Mouse (Mus musculus) embryonic facial prominence, embryonic 11.5 days (tissue): ENCODE measurements around the gene Phex. TPM values are rescaled to one million over a fixed set of nuclear protein-coding genes. Genes with fewer than 3 reads are reported as not detected.

Experiments used
- ATAC-seq: fragments of 200-750 bp; cut with Nextera tagmentation; replicated peaks from 2 replicates; pipeline ENCODE4 v1.8.0; 2017; ENCODE audit warnings: low read depth; ENCODE audit not compliant: insufficient number of reproducible peaks, low FRiP score, low TSS enrichment
- DNase-seq: peaks from one replicate; pipeline ENCODE4 v3.0.0-alpha.2; 2015; ENCODE audit warnings: low spot score
- H3K27ac ChIP-seq: fragments of 300-500 bp; sonication (generic); replicated peaks from 2 replicates; pipeline ENCODE4 v1.5.1; 2014; ENCODE audit warnings: mild to moderate bottlenecking, low read depth, low read length, control low read depth
- H3K27me3 ChIP-seq: fragments of 300-500 bp; sonication (generic); 2 replicates; pipeline ENCODE4 v1.6.1; 2014; ENCODE audit warnings: mild to moderate bottlenecking, low read length, moderate library complexity, mixed read lengths; ENCODE audit not compliant: control insufficient read depth, insufficient read depth
- H3K36me3 ChIP-seq: fragments of 300-500 bp; sonication (generic); replicated peaks from 2 replicates; pipeline ENCODE4 v1.6.1; 2014; ENCODE audit warnings: low read depth, mild to moderate bottlenecking, low read length, moderate library complexity, mixed read lengths; ENCODE audit not compliant: control insufficient read depth, insufficient read depth
- H3K4me1 ChIP-seq: fragments of 300-500 bp; sonication (generic); 2 replicates; pipeline ENCODE4 v1.6.1; 2014; ENCODE audit warnings: low read length, mixed read lengths; ENCODE audit not compliant: control insufficient read depth, insufficient read depth
- H3K4me2 ChIP-seq: fragments of 300-500 bp; sonication (generic); 2 replicates; pipeline ENCODE4 v1.6.1; 2014; ENCODE audit warnings: low read depth, mild to moderate bottlenecking, control low read depth, low read length, moderate library complexity
- H3K4me3 ChIP-seq: fragments of 300-500 bp; sonication (generic); 2 replicates; pipeline ENCODE4 v1.5.1; 2014; ENCODE audit warnings: low read depth, low read length, control low read depth
- H3K9ac ChIP-seq: fragments of 300-500 bp; sonication (generic); replicated peaks from 2 replicates; pipeline ENCODE4 v1.6.1; 2014; ENCODE audit warnings: mild to moderate bottlenecking, control low read depth, low read length
- H3K9me3 ChIP-seq: fragments of 300-500 bp; sonication (generic); replicated peaks from 2 replicates; pipeline ENCODE4 v1.6.1; 2016; ENCODE audit warnings: mild to moderate bottlenecking, low read length, inconsistent platforms, mixed read lengths; ENCODE audit not compliant: control insufficient read depth
- WGBS: fragments of 180-500 bp; shearing (Covaris S2); extraction: QIAGEN DNeasy Blood & Tissue Kit; methylation state at CpG from one replicate; pipeline ENCODE4 v1.1.7; 2014; 5-methylcytosine and 5-hydroxymethylcytosine counted together
- polyA plus RNA-seq: library from polyadenylated mRNA; unstranded; fragments of >200 nt; fragmentation: Nextera tagmentation; extraction: Ambion mirVana; gene quantifications from 2 replicates; pipeline ENCODE4 v1.2.1, GENCODE M21; 2014

The Phex gene
- polyA plus RNA-seq, 1 experiment from 2014 or later, result 0.76 TPM

DNA sequence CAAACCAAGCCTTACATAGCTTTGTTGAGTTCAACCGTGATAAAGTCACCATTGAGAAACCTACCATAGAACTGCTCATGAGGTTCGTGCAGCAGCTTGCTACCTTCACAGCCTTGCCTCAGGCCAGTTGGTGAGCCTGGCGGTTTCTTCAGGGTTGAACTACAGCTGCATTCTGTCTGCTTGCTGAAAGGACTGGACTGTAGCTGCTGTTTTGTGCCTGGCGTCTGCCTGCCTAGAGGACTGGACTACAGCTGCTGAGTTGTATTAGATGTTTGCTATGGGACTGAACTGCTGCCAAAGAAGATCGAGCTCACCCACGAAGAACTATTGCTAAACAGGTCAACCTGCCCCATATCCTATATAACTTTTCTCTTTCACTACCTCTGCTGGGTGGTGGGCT, 68.9 kb downstream of the Phex start:
- Histone ChIP-seq H3K27me3 (no peaks in the 10 kb centered on the region), H3K36me3 (no peaks in the 10 kb centered on the region), H3K27ac (no peak overlapping the region), H3K4me2 (no peak overlapping the region), H3K4me3 (no peak overlapping the region), H3K9ac (no peak overlapping the region), H3K4me1 (no peaks in the 10 kb centered on the region), H3K9me3 (no peaks in the 10 kb centered on the region)
- DNase-seq, result no peak
- ATAC-seq, result no peak
- 88% methylated on average over 6 of the region's 6 CpGs for WGBS

DNA sequence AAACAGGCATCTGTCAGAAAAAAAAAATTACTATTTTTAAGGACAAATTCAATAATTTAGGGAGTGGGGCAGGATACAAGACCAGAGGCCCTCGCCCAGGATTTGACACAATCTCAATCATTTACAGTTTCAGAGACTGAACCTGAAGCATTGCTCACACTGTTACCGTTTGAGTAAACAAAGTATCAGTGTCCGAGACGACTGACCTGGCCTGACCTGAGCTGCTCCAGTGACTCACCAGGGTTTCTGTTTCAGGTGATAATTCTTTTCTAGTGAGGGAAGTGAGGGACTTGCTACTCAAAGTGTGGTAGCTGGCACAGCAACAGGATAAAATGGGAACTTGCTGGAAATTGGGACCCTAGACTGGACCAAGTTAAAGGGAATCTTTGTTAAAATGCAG, 80.4 kb downstream of the Phex start:
- H3K9ac ChIP-seq, result no peak overlapping the region
- no peaks in the 10 kb centered on the region for H3K36me3 ChIP-seq
- H3K27me3 ChIP-seq, result no peaks in the 10 kb centered on the region
- ATAC-seq, result no peak
- H3K4me2 ChIP-seq, result no peak overlapping the region
- no peak overlapping the region for H3K4me3 ChIP-seq
- WGBS, result 32% methylated on average over 4 of the region's 4 CpGs
- H3K4me1 ChIP-seq, result no peaks in the 10 kb centered on the region
- no peak overlapping the region for H3K27ac ChIP-seq
- DNase-seq, result no peak
- H3K9me3 ChIP-seq, result no peaks in the 10 kb centered on the region

DNA sequence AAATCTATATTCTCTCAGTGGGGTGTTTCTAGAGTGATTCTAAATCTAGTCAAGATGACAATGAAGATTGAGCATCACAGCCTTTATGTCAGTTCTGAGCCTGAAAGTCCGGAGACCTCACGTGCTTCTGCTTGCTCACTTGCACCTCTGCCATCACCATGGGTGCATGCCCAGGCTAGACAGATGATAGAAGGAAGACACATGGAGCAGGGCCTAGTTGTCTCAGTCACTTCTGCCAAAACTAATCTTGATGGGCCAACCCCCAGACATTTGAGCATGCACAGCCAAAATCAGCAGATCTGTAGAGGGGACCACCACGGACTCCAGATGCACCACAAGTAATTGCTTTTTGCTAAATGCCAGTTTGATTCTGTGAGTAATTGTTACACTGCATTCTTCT, 85.3 kb downstream of the Phex start:
- DNase-seq, result no peak
- no peak for ATAC-seq
- H3K27me3 ChIP-seq, result no peaks in the 10 kb centered on the region
- H3K4me3 ChIP-seq, result no peak overlapping the region
- H3K36me3 ChIP-seq, result no peaks in the 10 kb centered on the region
- 77% methylated on average over 3 of the region's 3 CpGs for WGBS
- H3K9ac ChIP-seq, result no peak overlapping the region
- H3K9me3 ChIP-seq, result no peaks in the 10 kb centered on the region
- no peak overlapping the region for H3K27ac ChIP-seq
- no peaks in the 10 kb centered on the region for H3K4me1 ChIP-seq
- H3K4me2 ChIP-seq, result no peak overlapping the region

DNA sequence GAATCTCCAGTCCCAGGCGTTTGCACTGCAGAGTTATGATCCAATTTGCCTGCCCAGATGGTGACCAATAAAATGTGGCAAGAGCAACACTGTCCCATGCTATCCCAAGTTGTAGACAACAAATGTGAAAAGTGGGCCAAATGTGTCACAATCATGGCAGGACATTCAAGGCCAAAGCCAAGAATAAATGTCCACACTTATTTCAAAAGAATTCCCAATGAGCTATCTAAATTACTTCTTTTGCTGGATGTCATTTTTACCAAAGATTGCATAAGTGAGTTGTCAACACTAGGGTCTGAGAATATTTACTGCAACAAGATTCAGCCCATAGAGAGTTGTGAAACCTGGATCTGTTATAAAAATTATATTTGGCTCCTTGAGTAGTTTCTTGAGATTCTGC, 86.7 kb downstream of the Phex start:
- no peak for DNase-seq
- Histone ChIP-seq H3K4me1 (no peaks in the 10 kb centered on the region), H3K4me3 (no peak overlapping the region), H3K4me2 (no peak overlapping the region), H3K27ac (no peak overlapping the region), H3K36me3 (no peaks in the 10 kb centered on the region), H3K9ac (no peak overlapping the region), H3K9me3 (no peaks in the 10 kb centered on the region), H3K27me3 (no peaks in the 10 kb centered on the region)
- whole genome bisulfite sequencing, result 50% methylated on average over 1 of the region's 1 CpGs
- no peak for ATAC-seq

DNA sequence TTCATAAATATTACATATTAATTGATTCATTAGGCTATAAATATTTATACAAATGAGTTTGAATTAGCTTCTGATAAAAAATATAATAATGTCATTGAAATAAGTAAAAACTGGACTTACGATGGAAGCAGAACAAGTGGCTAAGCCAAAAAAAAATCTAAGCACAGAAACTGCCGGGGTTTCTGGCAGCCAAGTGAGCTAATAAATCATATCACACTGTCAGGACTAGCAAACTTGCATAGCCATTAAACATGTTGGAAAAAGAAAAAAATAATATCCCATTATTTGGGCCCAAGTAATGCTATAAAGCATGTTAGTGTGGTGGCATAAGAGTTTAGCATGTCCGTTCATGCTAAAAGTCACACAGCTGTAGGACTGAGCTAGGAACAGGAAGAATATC, 87.4 kb downstream of the Phex start:
- WGBS, result 97% methylated on average over 3 of the region's 3 CpGs
- Histone ChIP-seq H3K27me3 (no peaks in the 10 kb centered on the region), H3K4me2 (no peak overlapping the region), H3K36me3 (no peaks in the 10 kb centered on the region), H3K9ac (no peak overlapping the region), H3K27ac (no peak overlapping the region), H3K4me1 (no peaks in the 10 kb centered on the region), H3K9me3 (no peaks in the 10 kb centered on the region), H3K4me3 (no peak overlapping the region)
- ATAC-seq (no peak), DNase-seq (no peak)

DNA sequence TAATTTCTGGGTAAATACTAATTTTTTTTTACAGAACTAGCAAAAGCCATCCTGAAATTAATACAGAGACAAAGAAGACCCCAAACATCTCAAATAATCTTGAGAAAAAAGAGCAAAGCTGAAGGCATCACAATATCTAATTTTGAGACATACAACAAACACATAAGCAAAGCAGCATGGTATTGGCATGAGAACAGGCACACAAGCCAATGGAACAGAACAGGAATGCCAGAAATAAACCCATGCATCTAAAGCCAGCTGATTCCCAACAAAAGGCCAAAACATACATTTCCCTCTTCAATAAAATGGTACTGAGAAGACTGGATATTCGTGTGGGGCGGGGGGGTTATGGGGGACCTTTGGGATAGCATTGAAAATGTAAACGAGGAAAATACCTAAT, 90.7 kb downstream of the Phex start:
- Histone ChIP-seq H3K36me3 (no peaks in the 10 kb centered on the region), H3K9ac (no peak overlapping the region), H3K4me3 (no peak overlapping the region), H3K4me2 (no peak overlapping the region), H3K9me3 (no peaks in the 10 kb centered on the region), H3K27me3 (no peaks in the 10 kb centered on the region), H3K4me1 (no peaks in the 10 kb centered on the region), H3K27ac (no peak overlapping the region)
- no peak for ATAC-seq
- 87% methylated on average over 3 of the region's 3 CpGs for WGBS
- DNase-seq, result no peak

DNA sequence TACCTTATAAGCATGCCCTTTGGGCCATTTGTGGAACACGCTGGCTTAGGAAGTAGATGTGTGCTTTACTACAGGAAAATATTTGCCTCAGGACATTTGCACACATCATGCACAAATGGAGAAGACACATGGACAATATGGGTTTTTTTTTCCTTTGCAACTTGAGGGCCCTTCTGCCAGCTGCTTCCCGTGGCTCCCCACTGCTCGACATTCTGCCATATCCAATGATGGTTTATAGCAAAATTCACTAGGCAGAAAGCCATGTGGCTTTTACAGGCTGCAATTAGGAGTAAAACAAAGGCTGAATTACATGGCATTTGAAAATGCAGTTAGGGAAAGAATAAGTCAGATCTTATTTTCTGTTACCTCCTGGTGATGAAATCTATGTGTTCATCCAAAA, 104.8 kb downstream of the Phex start:
- no peak for DNase-seq
- no peaks in the 10 kb centered on the region for H3K4me1 ChIP-seq

DNA sequence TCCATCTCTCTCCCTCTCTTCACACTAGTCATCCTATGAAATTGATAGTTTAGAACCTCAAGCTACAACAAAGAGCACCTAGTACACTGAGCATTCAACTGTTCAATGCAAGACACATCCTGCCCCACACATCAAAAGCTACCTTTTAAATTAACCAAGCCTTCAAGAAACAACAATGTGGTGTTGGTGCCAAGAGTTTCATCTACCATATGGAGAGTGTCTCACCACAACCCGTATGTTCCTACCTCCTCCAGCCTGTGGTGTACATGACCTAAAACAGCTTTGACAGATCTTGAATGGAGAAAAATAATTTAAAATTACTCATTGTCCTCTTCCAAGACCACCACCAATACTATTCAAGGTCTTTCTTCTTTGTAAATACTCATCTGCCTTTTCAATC, 106.9 kb downstream of the Phex start:
- WGBS, result 89% methylated on average over 1 of the region's 1 CpGs

More for the DNA sequence above, 104.8 kb downstream of the Phex start:
- Histone ChIP-seq H3K9me3 (no peaks in the 10 kb centered on the region), H3K27me3 (no peaks in the 10 kb centered on the region), H3K36me3 (no peaks in the 10 kb centered on the region), H3K27ac (no peak overlapping the region), H3K4me3 (no peak overlapping the region), H3K4me2 (no peak overlapping the region), H3K9ac (no peak overlapping the region)
- ATAC-seq, result no peak
- WGBS, result 62% methylated on average over 3 of the region's 3 CpGs

More for the DNA sequence above, 106.9 kb downstream of the Phex start:
- H3K4me1 ChIP-seq, result no peaks in the 10 kb centered on the region
- no peak for DNase-seq
- H3K27ac ChIP-seq, result no peak overlapping the region
- H3K9me3 ChIP-seq, result no peaks in the 10 kb centered on the region
- no peak for ATAC-seq
- no peak overlapping the region for H3K4me3 ChIP-seq
- no peak overlapping the region for H3K9ac ChIP-seq
- H3K36me3 ChIP-seq, result no peaks in the 10 kb centered on the region
- H3K27me3 ChIP-seq, result no peaks in the 10 kb centered on the region
- no peak overlapping the region for H3K4me2 ChIP-seq
